Mouse (Mus musculus) frontal cortex, postnatal 10 days (tissue): ENCODE results near the gene Tsen15.

Source experiments
- DNase-seq, 2 experiments: peaks; one replicate each; pipeline ENCODE4 v3.0.0; 2022; ENCODE audit warnings: low spot score in 2 of 2, mixed read lengths in 1 of 2

The Tsen15 gene

DNA sequence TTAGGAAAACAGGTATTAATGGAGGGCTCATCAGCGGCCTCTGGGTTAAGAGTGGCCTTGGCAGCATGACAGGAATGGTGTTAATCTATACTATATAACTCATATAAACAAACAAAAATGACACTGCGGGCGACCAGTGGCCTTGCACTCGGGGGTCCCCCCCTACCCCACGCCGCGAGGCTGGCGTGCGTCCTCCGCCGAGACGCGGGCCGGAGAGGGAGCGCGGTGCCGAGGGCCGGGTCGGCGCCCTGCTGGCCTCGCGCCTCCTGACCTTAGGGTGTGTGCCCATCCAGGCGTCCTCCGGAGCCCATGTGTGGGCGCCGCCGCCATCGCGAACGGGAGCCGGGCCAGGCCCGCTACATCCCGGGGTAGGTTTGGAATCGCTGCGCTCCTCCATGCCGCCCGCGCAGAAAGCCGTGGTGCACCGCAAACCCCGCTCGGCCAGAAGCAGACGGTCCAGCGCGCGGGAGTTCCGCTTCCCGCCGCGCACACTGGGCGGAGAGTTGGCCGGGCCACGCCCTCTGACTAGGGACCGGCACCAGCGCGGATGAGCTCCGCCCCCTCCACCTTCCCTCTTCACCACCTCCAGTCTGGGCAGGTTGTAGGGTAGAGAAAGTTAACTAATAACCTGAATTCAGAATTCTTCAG lies at the start of gene Tsen15:
Gene Tsen15, minus strand, starts transcription at position 501 of the 648 bp plus-strand sequence.
- DNase-seq = peak; percentile 50 to 79

DNA sequence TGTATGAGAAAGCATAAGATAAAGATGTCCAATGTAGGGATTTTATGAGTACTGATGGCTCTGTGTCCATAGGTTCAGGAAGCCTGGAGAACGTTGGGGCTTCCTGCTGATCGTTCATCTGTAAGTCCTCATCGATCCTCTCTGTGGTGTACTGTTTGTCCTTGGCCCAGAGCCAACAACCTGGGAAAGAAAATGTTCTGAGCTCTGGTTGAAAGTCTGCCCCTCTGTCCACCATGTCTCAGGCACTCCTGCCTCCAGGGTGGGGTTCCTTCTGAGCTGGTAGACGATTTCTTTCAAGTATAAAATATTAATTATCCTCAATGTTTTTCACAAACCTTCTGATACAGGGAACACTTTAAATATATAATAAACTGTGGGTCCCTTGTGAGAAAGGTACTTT lies 47.7 kb upstream of the Tsen15 start:
- DNase-seq = no peak

DNA sequence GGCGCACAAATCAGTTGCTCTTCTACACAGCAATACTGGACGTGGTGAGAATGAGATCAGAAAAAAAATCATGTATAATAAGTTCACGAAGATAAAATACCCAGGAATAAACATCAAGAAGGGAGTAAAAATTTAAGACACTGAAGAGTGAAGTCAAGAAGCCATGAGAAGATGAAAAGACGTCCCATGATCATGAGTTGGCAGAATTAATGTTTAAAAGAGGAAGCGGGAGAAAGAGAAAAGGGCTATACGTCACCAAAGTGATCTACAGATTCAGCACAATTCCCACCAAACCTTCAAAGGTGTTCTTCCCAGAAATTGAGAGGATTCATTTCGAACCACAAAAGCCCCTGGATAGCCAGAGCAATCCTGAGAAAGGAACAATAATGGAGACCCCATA lies 43.3 kb upstream of the Tsen15 start:
- no peak for DNase-seq

DNA sequence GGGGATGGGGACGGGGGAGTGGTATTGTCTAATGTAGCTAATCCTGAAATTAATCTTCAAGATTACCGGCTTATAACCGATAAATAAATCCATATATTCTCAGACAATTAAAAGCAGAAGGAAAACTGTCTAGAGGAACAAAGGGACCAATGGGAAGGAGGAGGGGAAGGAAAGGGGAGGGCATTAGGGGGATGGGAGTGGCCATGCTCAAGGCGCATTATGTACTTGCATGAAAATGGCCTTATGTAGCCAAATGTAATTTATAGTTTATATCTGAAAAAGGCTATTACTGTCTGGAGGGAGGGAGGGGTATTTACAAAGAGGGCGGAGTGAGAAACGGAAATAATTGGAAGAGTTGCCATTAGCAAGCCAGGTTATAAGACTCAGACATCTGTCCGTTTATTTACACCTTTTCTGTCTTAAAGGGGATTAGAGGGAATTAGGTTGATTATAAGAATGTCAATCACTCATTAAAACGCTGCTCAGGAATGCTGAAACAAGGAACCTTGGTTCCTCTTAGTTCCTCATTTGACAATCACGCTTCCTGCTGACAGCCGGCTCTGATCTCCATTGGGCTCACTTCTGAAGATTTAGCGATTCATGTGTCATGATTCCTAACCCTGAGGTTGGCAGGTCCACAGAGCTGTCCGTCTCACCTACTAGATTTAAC lies 41.6 kb upstream of the Tsen15 start:
- DNase-seq = no peak

DNA sequence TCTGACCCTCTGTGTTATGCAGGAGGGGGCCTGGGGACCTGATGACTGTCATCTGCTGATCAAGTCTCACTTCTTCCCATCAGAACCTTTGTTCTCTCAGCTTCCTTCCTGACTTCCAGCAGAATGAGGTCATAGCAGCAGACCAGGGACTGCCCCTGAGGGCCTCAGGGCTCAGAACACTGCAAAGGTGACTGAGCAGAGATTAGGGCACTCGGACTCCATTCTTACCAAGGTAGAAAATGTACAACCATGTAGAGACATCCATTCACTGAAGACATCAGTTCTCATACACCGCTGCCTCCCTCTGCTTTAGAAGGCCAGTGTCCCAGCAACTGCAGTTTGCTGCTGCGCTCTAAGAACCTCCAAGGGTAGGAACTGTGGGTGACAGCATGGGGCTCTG lies 36.6 kb upstream of the Tsen15 start:
- no peak for DNase-seq

DNA sequence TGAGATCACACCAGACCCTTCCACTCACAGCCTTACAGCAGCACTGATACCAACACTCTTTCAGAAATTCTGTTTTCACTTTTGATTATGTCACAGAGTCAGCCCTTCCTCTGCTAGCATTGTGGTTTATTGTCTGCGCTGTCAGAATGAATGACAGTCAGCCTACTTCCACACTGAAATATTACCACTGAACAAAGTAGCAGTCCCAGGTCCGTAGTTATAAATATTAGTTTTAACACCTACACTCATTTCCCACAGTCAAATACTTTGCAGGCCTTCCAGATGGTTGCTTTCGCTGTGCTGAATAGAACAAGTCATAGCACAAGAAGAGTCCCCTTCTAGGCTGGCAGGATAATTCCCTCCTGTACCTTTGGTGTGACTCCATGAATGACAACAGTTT lies 35.8 kb upstream of the Tsen15 start:
- DNase-seq = no peak

DNA sequence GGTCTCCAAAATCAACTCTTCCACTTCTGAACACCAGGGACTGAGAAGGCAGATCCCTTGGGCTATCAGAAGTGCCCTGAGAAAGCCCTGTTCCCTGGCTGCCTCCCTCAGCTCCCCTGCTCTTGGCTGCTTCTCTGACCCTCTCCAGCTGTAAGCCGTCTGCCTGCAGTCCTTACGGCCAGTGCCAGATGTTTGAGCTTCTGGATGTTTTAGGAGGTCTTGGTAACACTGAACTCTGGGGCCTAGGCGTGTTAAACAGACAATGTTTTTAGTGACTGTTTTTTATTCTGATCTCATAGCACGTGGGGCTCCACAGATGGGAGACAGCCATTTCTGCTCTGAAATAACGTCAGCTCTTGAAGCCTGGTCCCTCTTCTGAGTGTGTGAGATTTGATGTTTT lies 31.1 kb upstream of the Tsen15 start:
- no peak for DNase-seq

DNA sequence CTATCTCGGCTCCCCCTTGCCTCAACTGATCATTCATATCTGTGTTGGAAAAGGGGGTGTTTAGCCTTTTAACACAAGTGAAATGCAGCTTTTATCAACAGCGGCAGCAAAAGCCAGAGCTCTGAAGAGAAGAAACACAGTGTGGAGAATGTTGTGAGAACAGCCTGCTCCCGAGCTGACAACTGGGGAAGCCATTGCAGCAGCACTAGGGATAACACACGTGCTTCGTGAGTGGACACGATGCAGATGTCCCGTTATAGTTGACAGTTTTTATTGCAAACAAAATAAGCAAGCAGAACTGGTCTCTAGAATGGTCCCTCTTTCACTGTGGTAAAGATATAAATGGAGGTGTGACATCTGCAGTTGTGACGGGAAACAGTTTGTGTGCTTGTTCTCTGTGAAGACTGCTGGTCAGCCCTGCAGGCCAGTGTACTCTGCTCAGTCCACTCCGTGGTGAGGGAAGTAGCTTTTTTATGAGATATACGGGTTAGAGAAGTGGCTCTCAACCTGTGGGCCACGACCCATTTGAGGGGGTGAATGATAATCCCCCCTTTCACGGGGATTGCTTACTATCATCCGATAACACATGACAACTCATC lies 29.9 kb upstream of the Tsen15 start:
- DNase-seq = no peak

DNA sequence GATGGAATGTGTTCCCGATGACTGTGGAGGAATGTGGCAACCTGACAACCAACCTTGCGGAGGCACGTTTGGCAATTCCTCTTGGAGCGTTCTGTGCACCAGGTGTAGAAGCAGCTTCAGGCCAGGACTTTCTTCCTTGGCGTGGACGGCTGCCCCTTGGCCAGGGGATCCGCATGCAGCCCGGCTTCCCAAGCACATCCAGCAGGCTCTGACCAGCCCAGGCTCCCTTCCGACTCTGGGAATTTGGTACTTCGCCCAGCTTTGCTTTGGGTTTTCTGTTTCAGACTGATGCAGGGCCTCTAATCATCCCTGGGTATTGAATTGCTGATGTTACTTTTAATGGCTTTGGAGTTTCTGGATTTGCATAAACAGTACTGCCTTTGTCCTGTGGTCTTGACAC lies 28.0 kb upstream of the Tsen15 start:
- DNase-seq = peak; percentile 35 to 50

DNA sequence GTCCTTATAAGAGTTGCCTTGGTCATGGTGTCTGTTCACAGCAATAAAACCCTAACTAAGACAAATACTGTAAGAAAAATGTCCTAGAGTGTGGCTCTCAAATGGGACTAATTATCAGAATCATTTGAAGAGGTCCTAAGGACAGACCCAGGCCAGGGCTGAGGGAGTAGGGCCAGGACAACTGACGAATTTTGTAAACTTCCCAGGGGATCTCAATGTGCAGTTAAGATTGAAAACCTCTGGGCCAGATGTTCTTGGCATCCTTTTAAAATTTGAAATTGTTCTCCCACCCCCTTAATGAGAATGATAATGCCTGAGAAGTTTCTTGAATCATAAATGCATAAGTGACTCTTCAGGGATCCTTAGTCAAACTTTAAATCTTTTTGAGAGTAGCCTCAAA lies 27.5 kb upstream of the Tsen15 start:
- no peak for DNase-seq

DNA sequence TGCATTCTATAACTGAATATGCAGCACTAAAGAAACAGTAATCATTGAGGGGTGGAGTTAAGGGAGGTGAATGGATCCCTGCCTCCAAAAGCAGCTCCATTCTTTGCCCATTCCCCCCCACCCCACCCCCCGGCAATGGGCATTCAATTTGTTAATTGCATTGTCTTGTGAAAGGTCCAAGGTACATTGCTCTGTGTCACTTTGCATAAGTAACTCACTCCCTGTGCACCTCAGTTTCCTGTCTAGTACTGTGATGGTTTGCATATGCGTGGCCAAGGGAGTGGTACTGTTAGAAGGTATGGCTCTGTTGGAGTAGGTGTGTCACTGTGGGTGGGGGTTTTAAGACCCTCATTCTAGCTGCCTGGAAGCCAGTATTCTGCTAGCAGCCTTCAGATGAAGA lies 26.6 kb upstream of the Tsen15 start:
- DNase-seq = no peak

DNA sequence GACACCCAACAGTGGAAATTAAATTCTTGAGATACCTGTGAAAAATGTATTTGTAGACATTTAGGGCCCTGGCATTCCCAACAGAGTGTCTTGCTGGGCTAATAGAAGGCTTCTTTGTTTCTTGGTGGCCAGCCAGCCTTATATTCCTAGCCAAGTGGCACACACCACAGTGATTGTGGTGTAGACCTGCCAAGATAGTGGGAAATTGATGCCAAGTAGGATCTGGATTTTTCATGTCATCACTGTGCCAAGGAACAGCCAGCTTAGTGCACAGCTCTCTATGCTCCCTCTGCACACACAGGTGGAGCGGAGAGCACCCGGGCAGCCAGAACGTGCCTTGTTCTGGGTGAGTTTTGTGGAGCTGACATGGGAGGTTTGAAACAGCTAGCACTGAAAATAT lies 24.2 kb upstream of the Tsen15 start:
- peak in 1 of 2 experiments; percentile 29 for DNase-seq

DNA sequence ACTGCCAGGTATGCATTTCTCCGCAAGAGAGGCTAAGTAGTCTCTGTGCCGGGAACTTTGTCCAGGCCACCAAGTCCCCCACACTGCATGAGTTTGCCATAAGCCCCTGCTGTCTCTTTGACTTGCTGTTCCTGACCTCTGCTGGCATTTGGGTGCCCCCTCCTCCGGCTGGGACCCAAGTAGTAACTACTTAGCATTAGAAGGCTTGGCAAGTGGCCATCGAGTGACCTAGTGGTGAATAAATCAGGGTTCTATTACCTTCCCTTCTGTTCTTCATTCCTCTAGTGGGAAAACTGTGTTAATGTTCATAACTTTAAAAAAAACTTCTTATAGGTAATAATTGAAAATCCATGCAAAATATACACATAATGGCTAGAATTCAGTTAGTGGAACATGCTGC lies 22.9 kb upstream of the Tsen15 start:
- DNase-seq = no peak

DNA sequence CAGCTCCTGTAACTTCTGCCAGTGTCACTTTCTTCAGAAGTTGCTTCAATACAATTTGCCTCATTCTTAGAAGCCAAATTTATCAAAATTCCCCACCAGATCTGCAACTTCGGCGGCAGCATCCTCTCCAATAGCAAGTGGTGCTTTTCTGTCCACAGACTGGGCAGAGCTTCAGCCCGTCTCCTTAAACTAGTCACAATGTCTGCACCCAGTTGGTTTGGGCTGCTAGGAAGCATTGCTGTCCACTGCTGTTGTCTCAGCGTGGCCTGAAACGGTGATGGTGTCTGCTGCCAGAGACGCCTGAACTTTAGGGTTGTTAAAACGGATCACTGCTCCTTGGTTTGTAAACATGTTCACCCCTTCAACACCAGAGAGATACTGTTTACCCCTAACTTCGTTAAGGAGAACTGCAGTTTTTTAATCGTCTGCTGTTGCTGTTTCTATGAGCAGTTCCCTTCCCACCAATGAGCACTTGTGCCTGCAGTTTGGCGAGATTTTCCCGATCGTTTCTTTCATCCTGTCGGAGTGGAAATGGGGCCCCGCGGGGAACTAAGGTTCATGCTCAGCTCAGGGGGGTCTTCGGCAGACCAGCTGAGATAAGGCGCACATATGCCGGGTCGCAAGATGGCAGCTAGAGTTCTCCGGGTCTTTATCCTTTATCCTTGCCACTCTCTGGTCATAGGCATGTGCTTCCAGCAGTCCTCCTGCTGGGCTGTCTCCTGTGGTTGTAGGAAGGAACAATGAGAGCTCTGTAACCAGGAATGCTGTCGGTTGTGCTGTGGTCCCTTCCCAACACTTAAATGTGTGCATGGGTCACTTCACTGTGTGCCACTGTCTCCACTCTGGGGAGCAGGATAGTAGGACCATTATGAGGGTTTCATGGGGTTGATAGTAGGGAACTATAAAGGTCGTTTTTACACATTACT lies 20.8 kb upstream of the Tsen15 start:
- DNase-seq = no peak

DNA sequence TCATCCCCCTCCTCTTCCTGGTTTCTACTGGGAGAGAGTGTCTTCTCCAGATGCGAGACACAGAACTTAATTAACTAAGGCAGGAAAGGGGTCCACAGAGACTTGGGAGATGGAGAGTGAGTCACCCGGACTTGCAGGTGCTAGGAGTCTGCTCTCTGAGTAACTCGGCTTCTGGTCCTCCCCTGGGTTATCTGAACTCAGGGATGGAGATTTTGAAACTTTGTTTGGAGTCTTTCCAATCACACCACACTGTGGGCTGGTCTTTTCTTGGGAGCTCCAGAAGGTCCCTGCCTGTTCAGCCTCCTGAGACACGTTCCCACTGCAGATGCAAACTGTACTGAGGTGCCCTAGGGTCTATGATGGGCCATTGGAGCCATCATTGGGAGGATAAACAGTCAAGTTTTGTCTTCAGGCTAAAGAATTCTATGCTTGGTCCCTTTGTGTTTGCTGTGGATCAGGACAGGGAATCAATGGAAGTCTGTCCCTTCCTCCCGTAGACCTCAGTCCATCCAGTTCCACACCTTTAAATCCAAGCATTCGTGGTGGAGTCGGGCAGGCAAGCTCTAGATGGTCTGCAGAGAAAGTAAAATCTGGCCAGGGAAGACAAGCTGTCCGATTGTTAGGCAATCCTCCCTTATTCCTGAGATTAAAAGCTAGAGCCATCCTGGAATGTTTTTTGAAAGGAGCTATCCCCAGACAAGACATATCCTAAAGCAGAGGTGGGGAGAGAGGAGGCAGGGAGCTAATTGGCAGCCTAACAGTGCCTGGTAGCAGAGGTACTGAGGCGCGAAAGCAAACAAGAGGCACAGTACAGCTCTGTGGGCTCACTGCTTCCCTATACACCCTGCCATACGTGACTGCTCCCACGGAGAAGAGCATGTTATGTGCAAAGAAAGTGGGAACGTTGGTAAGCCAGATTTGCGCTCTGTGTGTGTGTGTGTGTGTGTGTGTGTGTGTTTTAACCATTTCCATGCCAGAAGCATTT lies 14.4 kb upstream of the Tsen15 start:
- no peak for DNase-seq

DNA sequence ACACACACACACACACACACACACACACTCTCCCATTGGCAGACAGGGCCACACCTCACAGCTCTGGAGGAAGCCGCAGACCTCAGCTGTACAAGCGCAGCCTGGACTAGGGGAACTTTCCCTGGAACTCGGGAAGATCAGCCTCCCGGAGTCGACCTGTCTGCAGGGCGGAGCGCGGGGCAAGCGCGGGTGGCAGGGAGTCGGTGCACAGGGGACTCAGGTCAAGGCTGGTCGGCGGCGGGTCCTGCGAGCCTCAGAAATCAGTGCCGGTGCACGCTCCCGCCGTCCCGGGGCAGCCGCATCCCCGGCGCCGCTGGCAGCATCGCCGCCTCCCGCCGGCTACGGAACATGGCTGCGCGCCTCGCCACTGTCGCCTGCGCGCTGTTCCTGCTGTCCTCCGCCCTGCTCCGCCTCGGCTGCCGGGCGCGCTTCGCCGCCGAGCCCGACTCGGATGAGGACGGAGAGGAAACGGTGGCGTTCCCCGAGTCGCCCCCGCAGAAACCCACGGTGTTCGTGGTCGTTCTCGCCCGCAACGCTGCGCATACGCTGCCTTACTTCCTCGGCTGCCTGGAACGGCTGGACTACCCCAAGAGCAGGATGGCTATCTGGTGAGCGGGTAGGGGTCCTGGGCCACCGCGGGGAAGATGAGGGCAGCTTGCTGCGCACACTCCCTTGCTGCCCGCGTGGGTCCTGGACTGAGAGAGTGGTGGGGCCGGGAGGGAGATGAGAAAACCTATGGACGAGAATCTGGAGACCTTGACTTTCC lies 13.5 kb upstream of the Tsen15 start, which contains the start of gene Colgalt2:
Gene Colgalt2, plus strand, starts transcription at position 41 of the 766 bp plus-strand sequence.
- DNase-seq = peak; percentile 15 to 51

DNA sequence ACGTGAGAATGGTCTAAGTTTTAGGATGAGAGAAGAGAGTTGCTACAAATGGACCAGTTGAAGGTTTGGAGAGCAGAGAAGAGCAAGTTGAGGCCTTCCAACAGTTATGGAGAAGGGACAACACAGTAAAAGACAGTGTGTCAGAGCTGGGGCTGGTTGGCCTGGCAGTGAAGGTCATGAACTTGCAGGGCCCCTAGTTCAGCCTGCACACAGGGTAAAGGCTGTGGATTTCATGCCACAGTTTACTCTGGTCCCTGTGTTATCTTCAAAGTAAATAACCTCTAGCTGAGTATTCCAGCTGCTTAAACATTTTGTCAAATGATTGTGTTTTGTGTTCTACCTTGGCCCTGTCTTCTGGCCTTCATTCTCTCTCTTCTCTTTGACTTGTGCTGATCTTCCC lies 12.2 kb upstream of the Tsen15 start:
- no peak for DNase-seq

DNA sequence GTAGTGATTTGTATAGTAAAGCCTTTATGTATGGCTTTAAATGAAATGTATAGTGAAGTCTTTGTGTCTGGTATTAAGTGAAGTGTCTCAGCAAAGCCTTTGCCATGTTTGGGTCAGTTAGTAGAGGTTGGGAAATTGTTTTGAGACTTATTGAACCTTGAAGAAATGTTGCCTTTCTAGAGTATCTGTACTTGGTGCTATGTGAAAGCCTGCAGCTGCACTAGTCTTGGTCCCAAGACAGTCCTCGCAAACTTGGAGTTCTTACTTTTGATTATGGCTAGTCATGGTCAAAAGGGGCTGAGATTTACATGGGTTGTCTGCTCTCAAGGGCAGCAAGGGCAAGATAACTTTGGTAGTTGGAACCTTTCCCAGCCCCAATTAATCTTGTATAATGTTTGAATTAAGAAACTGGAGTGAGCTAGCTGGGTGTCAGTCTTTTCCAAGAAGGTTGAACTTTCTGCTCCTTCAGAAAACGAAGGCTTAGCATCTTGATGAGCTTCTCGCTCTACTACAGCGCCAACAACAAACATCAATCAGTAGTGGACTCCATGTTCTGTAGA lies 8.5 kb upstream of the Tsen15 start:
- no peak for DNase-seq

DNA sequence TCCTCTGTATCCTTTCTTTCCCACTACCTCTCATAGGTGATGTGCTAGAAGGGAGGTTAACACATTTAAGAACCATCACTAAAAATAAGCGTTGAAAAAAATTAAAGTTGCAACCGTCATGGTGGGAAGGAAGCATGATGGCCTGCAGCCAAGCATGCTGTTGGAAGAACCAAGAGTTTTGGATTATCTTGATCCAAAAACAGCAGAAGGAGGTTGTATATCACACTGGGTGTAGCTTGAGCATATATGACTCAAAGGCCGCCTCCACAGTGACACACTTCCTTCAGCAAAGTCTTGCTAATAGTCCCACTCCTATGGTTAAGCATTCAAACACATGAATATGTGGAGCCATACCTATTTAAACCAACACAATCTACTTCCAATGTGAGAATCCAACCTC lies 7.6 kb upstream of the Tsen15 start:
- DNase-seq = no peak

DNA sequence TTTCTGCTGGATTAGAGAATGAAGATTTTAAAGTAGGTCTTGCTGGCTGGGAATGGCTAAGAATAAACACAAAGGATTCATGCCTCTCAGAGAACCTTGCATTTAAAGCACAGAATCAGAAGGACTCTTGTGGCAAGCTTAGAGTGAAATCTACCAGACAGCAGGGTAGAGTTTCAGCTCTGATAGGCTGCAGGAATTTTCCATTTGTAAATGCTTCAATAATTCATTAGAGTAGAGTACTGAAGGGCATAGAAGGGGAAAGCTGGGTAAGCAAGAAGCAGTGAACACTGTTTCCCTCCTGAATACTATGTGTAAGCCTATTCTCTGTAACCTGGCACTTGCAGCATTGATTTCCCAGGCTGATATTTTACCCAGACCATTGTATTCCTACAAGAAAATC lies 2.8 kb upstream of the Tsen15 start:
- DNase-seq = no peak
